Mouse (Mus musculus) midbrain, embryonic 14.5 days (tissue): ENCODE results near the gene Npas1. TPM values are rescaled to one million over a fixed set of nuclear protein-coding genes. Genes with fewer than 3 reads are reported as not detected.

Experiments
- polyA plus RNA-seq: library from polyadenylated mRNA; unstranded; fragments of >200 nt; fragmentation: Nextera tagmentation; extraction: Ambion mirVana; gene quantifications from 2 replicates; pipeline ENCODE4 v1.2.1, GENCODE M21; 2014

Npas1 gene
- polyA plus RNA-seq, 1 experiment from 2014 or later, result 3.7 TPM

Other genes starting within 250 kb of the Npas1 start
- gene C5ar2, start 233.6 kb downstream of the Npas1 start, polyA plus RNA-seq, result not detected in 2 replicates
- 0.11 and 1.6 TPM in 2 replicates for gene C5ar1, start 218.2 kb downstream of the Npas1 start, polyA plus RNA-seq
- gene Inafm1, start 204.1 kb downstream of the Npas1 start, polyA plus RNA-seq, result 36.4 and 44.7 TPM in 2 replicates
- 17.6 and 24.1 TPM in 2 replicates for gene Ccdc9, start 190.9 kb downstream of the Npas1 start, polyA plus RNA-seq
- 16.8 and 24.8 TPM in 2 replicates for gene Bbc3, start 169.3 kb downstream of the Npas1 start, polyA plus RNA-seq
- 178 and 240 TPM in 2 replicates for gene Sae1, start 89.9 kb downstream of the Npas1 start, polyA plus RNA-seq
- 17.1 and 19.2 TPM in 2 replicates for gene Zc3h4, start 76.8 kb downstream of the Npas1 start, polyA plus RNA-seq
- 59.6 and 84.1 TPM in 2 replicates for gene Tmem160, start 24.9 kb downstream of the Npas1 start, polyA plus RNA-seq
- 35.4 and 41.5 TPM in 2 replicates for gene Arhgap35, start 137.3 kb upstream of the Npas1 start, polyA plus RNA-seq
- not detected in 2 replicates for gene Ceacam15, start 198.0 kb upstream of the Npas1 start, polyA plus RNA-seq
- 0.20 TPM in 1 of 2 replicates, not detected in the other for gene Ceacam9, start 244.2 kb upstream of the Npas1 start, polyA plus RNA-seq